Mouse (Mus musculus): ENCODE measurements around the gene Mtor. TPM values are rescaled to one million over a fixed set of nuclear protein-coding genes. Genes with fewer than 3 reads are reported as not detected.

Gene Mtor
- total RNA-seq, 2 experiments from 2014 or later, result 88.9 to 90.7 TPM

GRCm38 (mm10) chr4:148481557-148482168 lies 33.3 kb downstream of the Mtor start:
- no peak for DNase-seq (ENCODE audit: low spot score in 2 of 2)

GRCm38 (mm10) chr4:148484511-148484910 lies 36.1 kb downstream of the Mtor start:
- DNase-seq (ENCODE audit: low spot score in 2 of 2), result no peak

GRCm38 (mm10) chr4:148487841-148488240 lies 39.4 kb downstream of the Mtor start:
- no peak for DNase-seq (ENCODE audit: low spot score in 2 of 2)

- DNase-seq (ENCODE audit: low spot score in 2 of 2), result peak in 1 of 2 experiments; percentile 47
Measured at GRCm38 (mm10) chr4:148490502-148490901, 42.1 kb downstream of the Mtor start.

- DNase-seq (ENCODE audit: low spot score in 2 of 2), result peak in 1 of 2 experiments; percentile 80
Measured at GRCm38 (mm10) chr4:148491448-148491847, 43.0 kb downstream of the Mtor start.

GRCm38 (mm10) chr4:148495160-148495559 lies 46.7 kb downstream of the Mtor start:
- no peak for DNase-seq (ENCODE audit: low spot score in 2 of 2)

GRCm38 (mm10) chr4:148495874-148496689 lies 47.7 kb downstream of the Mtor start:
- peak in 1 of 2 experiments; percentile 71 for DNase-seq (ENCODE audit: low spot score in 2 of 2)

- no peak for DNase-seq (ENCODE audit: low spot score in 2 of 2)
Measured at GRCm38 (mm10) chr4:148500410-148500867, 52.0 kb downstream of the Mtor start, which contains the start of gene Angptl7. Angptl7 (minus strand) TSS chr4:148500460.

GRCm38 (mm10) chr4:148504497-148504959 lies 56.1 kb downstream of the Mtor start:
- peak; percentile 45 to 84 for DNase-seq (ENCODE audit: low spot score in 2 of 2)

GRCm38 (mm10) chr4:148507585-148507984 lies 59.2 kb downstream of the Mtor start:
- no peak for DNase-seq (ENCODE audit: low spot score in 2 of 2)

- peak in 1 of 2 experiments; percentile 56 for DNase-seq (ENCODE audit: low spot score in 2 of 2)
Measured at GRCm38 (mm10) chr4:148508084-148508849, 59.9 kb downstream of the Mtor start.

GRCm38 (mm10) chr4:148509450-148510084 lies 61.2 kb downstream of the Mtor start:
- peak in 1 of 2 experiments; percentile 70 for DNase-seq (ENCODE audit: low spot score in 2 of 2)

GRCm38 (mm10) chr4:148510691-148511090 lies 62.3 kb downstream of the Mtor start:
- DNase-seq (ENCODE audit: low spot score in 2 of 2), result no peak

- DNase-seq (ENCODE audit: low spot score in 2 of 2), result no peak
Measured at GRCm38 (mm10) chr4:148511334-148511733, 62.9 kb downstream of the Mtor start.

- DNase-seq (ENCODE audit: low spot score in 2 of 2), result peak in 1 of 2 experiments; percentile 64
Measured at GRCm38 (mm10) chr4:148513021-148513559, 64.7 kb downstream of the Mtor start.

GRCm38 (mm10) chr4:148515313-148515712 lies 66.9 kb downstream of the Mtor start:
- DNase-seq (ENCODE audit: low spot score in 2 of 2), result no peak

- no peak for DNase-seq (ENCODE audit: low spot score in 2 of 2)
Measured at GRCm38 (mm10) chr4:148517809-148518208, 69.4 kb downstream of the Mtor start.

- DNase-seq (ENCODE audit: low spot score in 2 of 2), result no peak
Measured at GRCm38 (mm10) chr4:148518235-148518795, 69.9 kb downstream of the Mtor start.

- DNase-seq (ENCODE audit: low spot score in 2 of 2), result no peak
Measured at GRCm38 (mm10) chr4:148523538-148523937, 75.1 kb downstream of the Mtor start.

All from layer of hippocampus, adult 18-20 months (tissue).